Mouse (Mus musculus) mouse trophoblast stem cell (cell line): ENCODE measurements around the gene Tbx5.
"Not testable (repeated sequence)": the region's sequence is repeated elsewhere in the genome, so short reads cannot be mapped to it uniquely, and the experiment has no call there.

Experiments used
- in situ Hi-C, 2 experiments: fragments of 300-500 bp; cut with MseI, MboI; formaldehyde crosslinking; loops; 2 replicates in 1 of 2; 3 replicates in 1 of 2; pipeline ENCODE4 v1.15.1; 2025

The Tbx5 gene

DNA sequence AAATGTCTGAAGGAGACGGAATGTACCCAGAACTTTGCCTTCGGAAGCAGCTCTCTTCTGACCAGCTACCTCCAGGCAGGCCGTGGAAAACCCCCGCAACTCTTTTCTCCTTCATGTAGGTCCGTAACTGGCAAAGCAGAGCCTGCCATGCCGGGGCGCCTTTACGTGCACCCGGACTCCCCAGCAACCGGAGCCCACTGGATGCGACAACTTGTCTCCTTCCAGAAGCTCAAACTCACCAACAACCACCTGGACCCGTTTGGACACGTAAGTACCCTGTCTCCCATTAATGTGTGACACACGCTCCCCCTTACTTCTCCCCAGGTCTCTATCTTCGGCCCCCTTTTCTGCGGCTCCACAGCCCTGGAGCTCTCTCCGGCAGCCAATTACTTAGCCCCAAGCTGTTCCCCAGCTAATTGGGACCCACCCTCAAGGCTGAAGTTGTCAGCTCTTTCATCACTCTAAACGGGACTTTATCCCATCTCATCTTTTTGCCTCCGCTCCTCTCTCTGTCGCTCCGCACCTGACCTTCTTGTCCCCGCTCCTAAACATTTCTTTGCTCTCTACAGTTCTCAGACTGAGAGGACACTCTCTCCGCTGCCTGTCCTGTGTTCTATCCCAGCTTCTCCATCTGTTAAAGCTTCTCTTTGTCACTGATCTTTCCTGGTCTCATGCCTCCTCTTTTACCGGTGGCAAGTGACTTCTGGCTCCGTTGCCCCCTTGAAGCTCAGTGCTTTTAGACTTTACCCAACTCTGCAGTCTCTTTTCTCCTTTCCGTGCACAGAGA lies 9.4 kb downstream of the Tbx5 start:
- in situ Hi-C loops = no loop called here

GRCm38 (mm10) chr5:119842701-119843393 lies 10.4 kb downstream of the Tbx5 start:
- in situ Hi-C loops = no loop called here

GRCm38 (mm10) chr5:119843394-119843777 lies 10.9 kb downstream of the Tbx5 start:
- in situ Hi-C loops = no loop called here

DNA sequence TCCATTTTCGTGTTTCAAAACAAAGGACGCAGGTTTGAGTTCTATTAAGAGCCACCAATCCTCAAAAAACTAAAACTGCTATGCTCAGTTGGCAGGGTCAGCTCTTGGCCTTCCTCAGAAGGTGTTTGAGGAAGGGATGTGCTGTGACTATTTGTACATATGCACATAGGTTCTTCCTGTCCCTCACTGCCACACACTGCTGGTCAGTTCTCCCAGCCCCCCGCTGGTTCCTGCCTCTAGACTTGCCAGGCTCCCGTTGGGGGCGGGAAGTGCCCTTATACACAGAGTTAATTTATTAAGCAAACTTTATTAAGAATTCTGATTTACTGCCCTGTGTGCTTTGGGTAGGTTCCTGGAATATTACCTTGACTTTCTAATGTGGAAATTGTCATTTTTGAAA lies 11.9 kb downstream of the Tbx5 start:
- in situ Hi-C loops = no loop called here

- in situ Hi-C loops = no loop called here
These were observed 12.5 kb downstream of the Tbx5 start for GRCm38 (mm10) chr5:119844994-119845393.

- in situ Hi-C loops = no loop called here
These were observed 24.6 kb downstream of the Tbx5 start for GRCm38 (mm10) chr5:119857052-119857451.

GRCm38 (mm10) chr5:119861301-119861700 lies 28.8 kb downstream of the Tbx5 start:
- in situ Hi-C loops = no loop called here

- in situ Hi-C loops = no loop called here
These were observed 30.0 kb downstream of the Tbx5 start for GRCm38 (mm10) chr5:119862431-119862830.

- in situ Hi-C loops = no loop called here
These were observed 34.1 kb downstream of the Tbx5 start for GRCm38 (mm10) chr5:119866277-119867235.

DNA sequence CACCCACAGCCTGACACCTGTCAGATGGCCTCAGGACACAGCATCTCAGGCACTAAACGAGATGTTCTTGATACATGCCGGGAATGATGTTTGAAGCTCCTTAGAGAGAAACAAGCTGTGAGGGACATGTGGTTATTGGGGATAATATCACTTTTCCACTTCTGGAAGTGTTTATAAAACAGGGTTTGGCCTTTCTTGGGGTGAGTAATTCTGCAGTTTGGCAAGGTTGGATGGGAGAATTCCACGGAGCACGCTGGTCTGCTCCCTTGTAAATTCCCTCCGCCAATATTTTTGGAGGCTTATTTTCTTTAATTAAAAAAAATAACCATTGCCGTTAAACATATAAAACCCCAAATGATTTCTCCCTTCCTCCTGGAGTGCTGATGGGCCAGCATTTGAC lies 35.5 kb downstream of the Tbx5 start:
- in situ Hi-C loops = no loop called here

DNA sequence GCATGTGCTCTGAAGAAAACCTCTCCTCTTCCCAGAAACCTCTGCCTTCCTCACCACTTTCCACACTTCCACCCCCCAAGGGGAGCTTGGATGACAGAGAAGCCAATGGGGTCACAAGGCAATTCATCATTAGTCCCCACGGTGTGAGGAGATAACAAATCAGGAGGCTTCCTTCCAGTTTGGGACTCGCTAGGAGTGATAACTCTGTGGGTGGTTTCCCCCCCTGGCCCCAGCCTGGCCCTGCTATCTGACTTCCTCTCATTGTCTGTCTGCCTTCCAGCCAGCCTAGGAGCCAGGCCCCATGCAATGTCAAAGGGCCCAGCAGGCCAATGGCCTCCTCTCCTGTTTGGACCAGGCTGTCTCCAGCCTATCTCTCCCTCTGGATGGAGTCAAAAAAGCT lies 43.0 kb downstream of the Tbx5 start:
- in situ Hi-C loops = loop anchor here in 1 of 2 experiments (5.0 kb wide), 1 partner anchor 52 kb away; no protein-coding TSS in a partner anchor

GRCm38 (mm10) chr5:119877185-119877584 lies 44.7 kb downstream of the Tbx5 start:
- in situ Hi-C loops = loop anchor here in 1 of 2 experiments (5.0 kb wide), 1 partner anchor 50 kb away; no protein-coding TSS in a partner anchor

- in situ Hi-C loops = no loop called here
These were observed 53.1 kb downstream of the Tbx5 start for GRCm38 (mm10) chr5:119885595-119885994.

GRCm38 (mm10) chr5:119887381-119887780 lies 54.9 kb downstream of the Tbx5 start:
- in situ Hi-C loops = no loop called here

DNA sequence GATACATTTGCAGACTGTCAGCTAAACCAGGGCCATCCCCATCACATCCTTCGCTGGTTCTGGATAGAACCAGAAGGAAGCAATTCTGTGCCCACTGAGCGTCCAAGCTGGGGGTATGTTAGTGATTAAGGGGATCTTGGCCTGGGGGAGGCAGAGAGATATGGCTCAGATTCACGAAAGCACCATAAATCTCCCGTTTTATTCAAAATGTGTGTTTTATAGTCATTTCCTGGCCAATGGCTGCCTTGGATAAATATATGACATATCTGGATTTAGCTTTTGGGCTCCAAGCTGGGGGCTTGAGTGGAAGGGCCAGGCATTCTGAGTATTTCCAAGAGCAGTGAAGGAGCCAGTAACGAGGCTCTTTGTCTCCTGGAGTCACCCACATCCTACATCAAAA lies 59.5 kb downstream of the Tbx5 start:
- in situ Hi-C loops = no loop called here

GRCm38 (mm10) chr5:119893060-119893459 lies 60.6 kb downstream of the Tbx5 start:
- in situ Hi-C loops = no loop called here

- in situ Hi-C loops = no loop called here
These were observed 64.1 kb downstream of the Tbx5 start for GRCm38 (mm10) chr5:119896605-119897004.

- in situ Hi-C loops = no loop called here
These were observed 84.2 kb downstream of the Tbx5 start for GRCm38 (mm10) chr5:119916551-119917171.

- in situ Hi-C loops = not testable (repeated sequence)
These were observed 85.9 kb downstream of the Tbx5 start for GRCm38 (mm10) chr5:119918381-119918780.

DNA sequence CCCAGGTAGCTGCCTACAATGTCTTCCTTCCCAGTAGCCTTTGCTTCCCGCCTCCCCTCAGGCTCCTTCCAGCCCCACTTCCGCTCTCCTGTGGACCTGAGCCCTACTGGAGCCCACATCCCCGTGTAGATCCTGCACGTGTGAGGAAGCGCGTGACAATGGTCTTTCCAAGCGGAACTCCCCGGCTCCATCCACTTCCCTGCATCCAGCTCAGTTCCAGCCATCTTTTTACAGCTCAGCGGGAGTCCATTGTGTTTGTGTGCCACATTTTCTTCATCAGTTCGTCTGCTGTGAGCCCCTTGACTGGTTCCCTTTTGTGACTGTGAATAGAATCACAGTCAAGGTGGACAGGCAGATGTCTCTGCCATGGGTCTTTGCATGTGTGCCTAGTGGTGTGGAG lies 88.5 kb downstream of the Tbx5 start:
- in situ Hi-C loops = no loop called here

- in situ Hi-C loops = no loop called here
These were observed 89.8 kb downstream of the Tbx5 start for GRCm38 (mm10) chr5:119922229-119922628.
